Mouse (Mus musculus): ENCODE results near the gene Slc16a1. TPM values are rescaled to one million over a fixed set of nuclear protein-coding genes. Genes with fewer than 3 reads are reported as not detected.
A peak's percentile ranks its signal among the peaks of the same experiment; 100 is the strongest.

Slc16a1 gene
- total RNA-seq (2014; rRNA removed) (34.2 and 41.3 TPM in 2 replicates), polyA plus RNA-seq (2012; rRNA removed) (30.8 and 35.4 TPM in 2 replicates)

- TF ChIP-seq CTCF (IDR thresholded peaks at IDR 0.05; ENCODE audit: low read depth, low read length) (no peak), POLR2A (IDR thresholded peaks at IDR 0.05; ENCODE audit: extremely low read depth, insufficient read depth, low read length) (peak; percentile 86)
- 1% methylated on average over 49 of the region's 50 CpGs for WGBS
- H3K9ac ChIP-seq (ENCODE audit: low read depth, low read length): peak within 1 kb of the TSS; percentile 95
- H3K79me2 ChIP-seq (ENCODE audit: control insufficient read depth, insufficient read depth, low read length): peaks cover 12% of the 10 kb centered on the region; the same call in 1 of the 2 replicates
- DNase-seq (ENCODE audit: extremely low read depth, low read depth, low spot score): peak; percentile 71
- H3K4me3 ChIP-seq (ENCODE audit: insufficient read depth, low read depth, low read length): peak within 1 kb of the TSS; percentile 80
- peak within 1 kb of the TSS; percentile 86 for H3K27ac ChIP-seq (replicated peaks; ENCODE audit: insufficient read depth, low read depth, low read length)
- 0 out of 2 replicates have a peak, but pooled peaks cover 1% of the 10 kb centered on the region for H3K4me1 ChIP-seq (ENCODE audit: control insufficient read depth, insufficient read depth, low read length)
- H3K36me3 ChIP-seq (ENCODE audit: control insufficient read depth, insufficient read depth, low read length): no peaks in the 10 kb centered on the region
- no peaks in the 10 kb centered on the region for H3K27me3 ChIP-seq (ENCODE audit: control insufficient read depth, insufficient read depth, low read length)
These were observed at the start of gene Slc16a1 for GRCm38 (mm10) chr3:104638403-104638779. Gene Slc16a1, plus strand, starts transcription at chr3:104638668.

GRCm38 (mm10) chr3:104596451-104597134 is 41.9 kb upstream of the Slc16a1 start:
- WGBS: 49% methylated on average over 6 of the region's 6 CpGs
- no peaks in the 10 kb centered on the region for H3K36me3 ChIP-seq (ENCODE audit: control insufficient read depth, insufficient read depth, low read length)
- TF ChIP-seq POLR2A (IDR thresholded peaks at IDR 0.05; ENCODE audit: extremely low read depth, insufficient read depth, low read length) (no peak), CTCF (IDR thresholded peaks at IDR 0.05; ENCODE audit: low read depth, low read length) (no peak)
- no peak for DNase-seq (ENCODE audit: extremely low read depth, low read depth, low spot score)
- no peaks in the 10 kb centered on the region for H3K27me3 ChIP-seq (ENCODE audit: control insufficient read depth, insufficient read depth, low read length)
- H3K79me2 ChIP-seq (ENCODE audit: control insufficient read depth, insufficient read depth, low read length): no peaks in the 10 kb centered on the region
- peaks cover 27% of the 10 kb centered on the region for H3K4me1 ChIP-seq (ENCODE audit: control insufficient read depth, insufficient read depth, low read length)
- no peak overlapping the region for H3K9ac ChIP-seq (ENCODE audit: low read depth, low read length)
- H3K27ac ChIP-seq (replicated peaks; ENCODE audit: insufficient read depth, low read depth, low read length): no peak overlapping the region
- H3K4me3 ChIP-seq (ENCODE audit: insufficient read depth, low read depth, low read length): no peak overlapping the region

GRCm38 (mm10) chr3:104597135-104597764 is 41.2 kb upstream of the Slc16a1 start:
- TF ChIP-seq POLR2A (IDR thresholded peaks at IDR 0.05; ENCODE audit: extremely low read depth, insufficient read depth, low read length) (no peak), CTCF (IDR thresholded peaks at IDR 0.05; ENCODE audit: low read depth, low read length) (no peak)
- H3K4me3 ChIP-seq (ENCODE audit: insufficient read depth, low read depth, low read length): no peak overlapping the region
- no peaks in the 10 kb centered on the region for H3K36me3 ChIP-seq (ENCODE audit: control insufficient read depth, insufficient read depth, low read length)
- no peaks in the 10 kb centered on the region for H3K27me3 ChIP-seq (ENCODE audit: control insufficient read depth, insufficient read depth, low read length)
- H3K79me2 ChIP-seq (ENCODE audit: control insufficient read depth, insufficient read depth, low read length): no peaks in the 10 kb centered on the region
- WGBS: 42% methylated on average over 10 of the region's 10 CpGs
- peak; percentile 49 for DNase-seq (ENCODE audit: extremely low read depth, low read depth, low spot score)
- H3K9ac ChIP-seq (ENCODE audit: low read depth, low read length): no peak overlapping the region
- no peak overlapping the region for H3K27ac ChIP-seq (replicated peaks; ENCODE audit: insufficient read depth, low read depth, low read length)
- peaks cover 29% of the 10 kb centered on the region for H3K4me1 ChIP-seq (ENCODE audit: control insufficient read depth, insufficient read depth, low read length)

GRCm38 (mm10) chr3:104599296-104600150 is 38.9 kb upstream of the Slc16a1 start:
- DNase-seq (ENCODE audit: extremely low read depth, low read depth, low spot score): peak; percentile 81
- TF ChIP-seq POLR2A (IDR thresholded peaks at IDR 0.05; ENCODE audit: extremely low read depth, insufficient read depth, low read length): no peak
- no peak for TF ChIP-seq CTCF (IDR thresholded peaks at IDR 0.05; ENCODE audit: low read depth, low read length)
- peaks cover 32% of the 10 kb centered on the region for H3K4me1 ChIP-seq (ENCODE audit: control insufficient read depth, insufficient read depth, low read length)
- H3K27me3 ChIP-seq (ENCODE audit: control insufficient read depth, insufficient read depth, low read length): no peaks in the 10 kb centered on the region
- peak overlapping the region; percentile 46 for H3K27ac ChIP-seq (replicated peaks; ENCODE audit: insufficient read depth, low read depth, low read length)
- no peak overlapping the region for H3K4me3 ChIP-seq (ENCODE audit: insufficient read depth, low read depth, low read length)
- H3K36me3 ChIP-seq (ENCODE audit: control insufficient read depth, insufficient read depth, low read length): no peaks in the 10 kb centered on the region
- 27% methylated on average over 20 of the region's 20 CpGs for WGBS
- no peaks in the 10 kb centered on the region for H3K79me2 ChIP-seq (ENCODE audit: control insufficient read depth, insufficient read depth, low read length)
- no peak overlapping the region for H3K9ac ChIP-seq (ENCODE audit: low read depth, low read length)

- Histone ChIP-seq H3K4me3 (ENCODE audit: insufficient read depth, low read depth, low read length) (no peak overlapping the region), H3K9ac (ENCODE audit: low read depth, low read length) (no peak overlapping the region), H3K4me1 (ENCODE audit: control insufficient read depth, insufficient read depth, low read length) (peaks cover 32% of the 10 kb centered on the region), H3K79me2 (ENCODE audit: control insufficient read depth, insufficient read depth, low read length) (no peaks in the 10 kb centered on the region), H3K36me3 (ENCODE audit: control insufficient read depth, insufficient read depth, low read length) (no peaks in the 10 kb centered on the region), H3K27ac (replicated peaks; ENCODE audit: insufficient read depth, low read depth, low read length) (peak overlapping the region; percentile 37), H3K27me3 (ENCODE audit: control insufficient read depth, insufficient read depth, low read length) (no peaks in the 10 kb centered on the region)
- WGBS: 22% methylated on average over 3 of the region's 3 CpGs
- DNase-seq (ENCODE audit: extremely low read depth, low read depth, low spot score): peak; percentile 35
- TF ChIP-seq POLR2A (IDR thresholded peaks at IDR 0.05; ENCODE audit: extremely low read depth, insufficient read depth, low read length): no peak
- TF ChIP-seq CTCF (IDR thresholded peaks at IDR 0.05; ENCODE audit: low read depth, low read length): no peak
These were observed 37.8 kb upstream of the Slc16a1 start for GRCm38 (mm10) chr3:104600691-104601090.
